Mouse (Mus musculus) thymus, adult 2 months (tissue): Measurements from ENCODE around the gene BC035044.

ENCODE experiments used
- CTCF ChIP-seq: fragments of 200-500 bp; IDR thresholded peaks from 2 replicates; pipeline ENCODE4 v1.5.1; 2012; ENCODE audit warnings: mild to moderate bottlenecking, control low read depth, low read length, moderate library complexity, borderline replicate concordance; ENCODE audit not compliant: control insufficient read depth, poor library complexity, insufficient read depth; ENCODE audit errors: extremely low read depth
- POLR2A ChIP-seq: fragments of 200-500 bp; IDR thresholded peaks from 2 replicates; pipeline ENCODE4 v1.6.1; 2012; ENCODE audit warnings: mild to moderate bottlenecking, low read length, control low read depth, moderate library complexity; ENCODE audit not compliant: control insufficient read depth, poor library complexity, insufficient read depth; ENCODE audit errors: extremely low read depth

- TF ChIP-seq CTCF (no peak), POLR2A (no peak)
Observed at GRCm38 (mm10) chr6:128852766-128853165, 38.2 kb downstream of the BC035044 start.
